Mouse (Mus musculus) urinary bladder, adult 18-20 months (tissue): Measurements from ENCODE around the gene Olfr1497.
"Not testable (repeated sequence)": the region's sequence is repeated elsewhere in the genome, so short reads cannot be mapped to it uniquely, and the experiment has no call there.

Experiments used
- DNase-seq, 2 experiments: peaks; one replicate each; pipeline ENCODE4 v3.0.0; 2022; ENCODE audit warnings: low spot score in 2 of 2, mixed read lengths in 2 of 2

Gene Olfr1497

GRCm38 (mm10) chr19:13798102-13798501, at the start of gene Olfr1497:
Olfr1497 (minus strand) TSS chr19:13798202.
- no peak for DNase-seq

GRCm38 (mm10) chr19:13830388-13830787, 32.4 kb upstream of the Olfr1497 start, which contains the start of gene Olfr1500:
Olfr1500 (minus strand) TSS chr19:13830488.
- DNase-seq: no peak

- no peak for DNase-seq
These were observed 30.4 kb upstream of the Olfr1497 start for GRCm38 (mm10) chr19:13828447-13828846.

- DNase-seq: no peak
These were observed 22.8 kb upstream of the Olfr1497 start for GRCm38 (mm10) chr19:13820847-13821246.

- no peak for DNase-seq
These were observed 21.3 kb upstream of the Olfr1497 start, which contains the start of gene Olfr1499 for GRCm38 (mm10) chr19:13819347-13819746. Olfr1499 (minus strand) TSS chr19:13819447.

- no peak for DNase-seq
These were observed 20.8 kb upstream of the Olfr1497 start for GRCm38 (mm10) chr19:13818827-13819226.

- DNase-seq: no peak
These were observed 14.8 kb upstream of the Olfr1497 start for GRCm38 (mm10) chr19:13812823-13813222.

GRCm38 (mm10) chr19:13805486-13805885, 7.5 kb upstream of the Olfr1497 start:
- DNase-seq: not testable (repeated sequence)

GRCm38 (mm10) chr19:13777578-13777977, 20.4 kb downstream of the Olfr1497 start, which contains the start of gene Olfr1496:
Olfr1496 (plus strand) TSS chr19:13777878.
- no peak for DNase-seq

- no peak for DNase-seq
These were observed 29.3 kb downstream of the Olfr1497 start for GRCm38 (mm10) chr19:13768565-13769276.

- DNase-seq: no peak
These were observed 33.7 kb downstream of the Olfr1497 start, which contains the start of gene Olfr1495 for GRCm38 (mm10) chr19:13764306-13764705. Olfr1495 (plus strand) TSS chr19:13764606.

GRCm38 (mm10) chr19:13749366-13749765, 48.6 kb downstream of the Olfr1497 start:
- DNase-seq: no peak
